Mouse (Mus musculus) MEL (cell line): ENCODE results near the gene Dgcr2. TPM values are rescaled to one million over a fixed set of nuclear protein-coding genes. Genes with fewer than 3 reads are reported as not detected.

Experiments used
- DNase-seq: peaks from one replicate; pipeline ENCODE4 v3.0.0; 2011; ENCODE audit warnings: low read depth, low spot score
- H3K27ac ChIP-seq: 2 replicates; pipeline ENCODE4 v1.5.1; 2012; ENCODE audit warnings: low read depth, mild to moderate bottlenecking, control low read depth, low read length, moderate library complexity; ENCODE audit not compliant: control insufficient read depth
- H3K27me3 ChIP-seq, 2 experiments: fragments of 150-350 bp in 1 of 2; sonication (generic) in 1 of 2; 2 replicates each; pipeline ENCODE4 v1.6.1; 2012; ENCODE audit warnings: low read length in 2 of 2, mild to moderate bottlenecking in 2 of 2, improper control_type of control experiment in 1 of 2, moderate library complexity in 1 of 2; ENCODE audit not compliant: insufficient read depth in 2 of 2, control insufficient read depth in 1 of 2
- H3K36me3 ChIP-seq, 2 experiments: 2 replicates each; pipeline ENCODE4 v1.6.1; 2012 to 2014; ENCODE audit warnings: low read length in 2 of 2, improper control_type of control experiment in 1 of 2, inconsistent platforms in 1 of 2, mild to moderate bottlenecking in 1 of 2; ENCODE audit not compliant: insufficient read depth in 2 of 2, control insufficient read depth in 1 of 2
- H3K4me1 ChIP-seq, 2 experiments: fragments of 150-350 bp in 1 of 2; sonication (generic) in 1 of 2; 2 replicates each; pipeline ENCODE4 v1.6.1; 2012; ENCODE audit warnings: low read length in 2 of 2, improper control_type of control experiment in 1 of 2, mild to moderate bottlenecking in 1 of 2; ENCODE audit not compliant: insufficient read depth in 2 of 2, control insufficient read depth in 1 of 2
- H3K4me3 ChIP-seq, 2 experiments: fragments of 150-350 bp in 1 of 2; sonication (generic) in 1 of 2; 2 replicates each; pipeline ENCODE4 v1.5.1; 2012; ENCODE audit warnings: low read depth in 2 of 2, low read length in 2 of 2, mild to moderate bottlenecking in 2 of 2, moderate library complexity in 2 of 2, control low read depth in 1 of 2, improper control_type of control experiment in 1 of 2; ENCODE audit not compliant: control insufficient read depth in 1 of 2, insufficient read depth in 1 of 2
- H3K79me2 ChIP-seq: 2 replicates; pipeline ENCODE4 v1.6.1; 2012; ENCODE audit warnings: mild to moderate bottlenecking, low read length, moderate library complexity; ENCODE audit not compliant: control insufficient read depth, poor library complexity, insufficient read depth
- H3K9ac ChIP-seq: 2 replicates; pipeline ENCODE4 v1.6.1; 2012; ENCODE audit warnings: low read depth, mild to moderate bottlenecking, control low read depth, low read length, moderate library complexity; ENCODE audit not compliant: control insufficient read depth, poor library complexity, severe bottlenecking
- H3K9me3 ChIP-seq: fragments of 150-350 bp; sonication (generic); replicated peaks from 2 replicates; pipeline ENCODE4 v1.6.1; 2012; ENCODE audit warnings: mild to moderate bottlenecking, low read length, improper control_type of control experiment, moderate library complexity; ENCODE audit not compliant: insufficient read depth
- CTCF ChIP-seq, 3 experiments: IDR thresholded peaks in 2 of 3; conservative IDR thresholded peaks in 1 of 3; 2 replicates each; pipeline ENCODE4 v1.5.1; 2011 to 2012; ENCODE audit warnings: low read length in 3 of 3, low read depth in 2 of 3, mild to moderate bottlenecking in 2 of 3, improper control_type of control experiment in 1 of 3, inconsistent platforms in 1 of 3, mixed read lengths in 1 of 3, moderate library complexity in 1 of 3; ENCODE audit not compliant: control insufficient read depth in 1 of 3, insufficient read depth in 1 of 3, poor library complexity in 1 of 3, severe bottlenecking in 1 of 3
- ELF1 ChIP-seq: IDR thresholded peaks from 2 replicates; pipeline ENCODE4 v1.6.1; 2014; ENCODE audit warnings: low read depth, mild to moderate bottlenecking, inconsistent platforms, low read length, improper control_type of control experiment, moderate library complexity
- EP300 ChIP-seq, 2 experiments: IDR thresholded peaks; 2 replicates each; pipeline ENCODE4 v1.6.1; 2011; ENCODE audit warnings: improper control_type of control experiment in 2 of 2, low read length in 2 of 2, low read depth in 1 of 2, mild to moderate bottlenecking in 1 of 2
- ETS1 ChIP-seq: IDR thresholded peaks from 2 replicates; pipeline ENCODE4 v1.6.1; 2012; ENCODE audit warnings: low read depth, mild to moderate bottlenecking, inconsistent platforms, low read length, improper control_type of control experiment, moderate library complexity
- HCFC1 ChIP-seq: IDR thresholded peaks from 2 replicates; pipeline ENCODE4 v1.6.1; 2012; ENCODE audit warnings: low read depth, mild to moderate bottlenecking, inconsistent platforms, low read length, improper control_type of control experiment, moderate library complexity
- JUND ChIP-seq: IDR thresholded peaks from 2 replicates; pipeline ENCODE4 v1.6.1; 2011; ENCODE audit warnings: low read depth, mild to moderate bottlenecking, improper control_type of control experiment, low read length
- KAT2A ChIP-seq: conservative IDR thresholded peaks from 2 replicates; pipeline ENCODE4 v1.6.1; 2012; ENCODE audit warnings: low read depth, low read length, improper control_type of control experiment, inconsistent platforms
- NELFE ChIP-seq: IDR thresholded peaks from 2 replicates; pipeline ENCODE4 v1.6.1; 2011; ENCODE audit warnings: low read depth, low read length, improper control_type of control experiment
- NRF1 ChIP-seq: IDR thresholded peaks from 2 replicates; pipeline ENCODE4 v1.6.1; 2014; ENCODE audit warnings: low read depth, mild to moderate bottlenecking, inconsistent platforms, low read length, improper control_type of control experiment, moderate library complexity; ENCODE audit not compliant: poor library complexity, insufficient read depth, severe bottlenecking
- POLR2AphosphoS2 ChIP-seq: IDR thresholded peaks from 2 replicates; pipeline ENCODE4 v1.6.1; 2011; ENCODE audit warnings: low read length, improper control_type of control experiment
- RAD21 ChIP-seq: IDR thresholded peaks from 2 replicates; pipeline ENCODE4 v1.6.1; 2011; ENCODE audit warnings: mild to moderate bottlenecking, low read depth, low read length, improper control_type of control experiment
- SIN3A ChIP-seq: IDR thresholded peaks from 2 replicates; pipeline ENCODE4 v1.6.1; 2012; ENCODE audit warnings: low read length, improper control_type of control experiment, inconsistent platforms
- SMC3 ChIP-seq: IDR thresholded peaks from 2 replicates; pipeline ENCODE4 v1.6.1; 2011; ENCODE audit warnings: low read depth, low read length, improper control_type of control experiment
- TBP ChIP-seq: IDR thresholded peaks from 2 replicates; pipeline ENCODE4 v1.8.0; 2011; ENCODE audit warnings: low read depth, low read length, improper control_type of control experiment
- UBTF ChIP-seq: IDR thresholded peaks from 2 replicates; pipeline ENCODE4 v1.6.1; 2012; ENCODE audit warnings: low read depth, mild to moderate bottlenecking, inconsistent platforms, low read length, improper control_type of control experiment, moderate library complexity, borderline replicate concordance; ENCODE audit not compliant: insufficient read depth
- USF1 ChIP-seq: IDR thresholded peaks from 2 replicates; pipeline ENCODE4 v1.6.1; 2014; ENCODE audit warnings: low read depth, mild to moderate bottlenecking, inconsistent platforms, low read length, improper control_type of control experiment, moderate library complexity
- USF2 ChIP-seq, 2 experiments: IDR thresholded peaks; 2 replicates each; pipeline ENCODE4 v1.6.1; 2011 to 2012; ENCODE audit warnings: improper control_type of control experiment in 2 of 2, low read length in 2 of 2, borderline replicate concordance in 1 of 2, inconsistent platforms in 1 of 2, low read depth in 1 of 2, mild to moderate bottlenecking in 1 of 2; ENCODE audit not compliant: insufficient read depth in 1 of 2
- ZKSCAN1 ChIP-seq: IDR thresholded peaks from 2 replicates; pipeline ENCODE4 v1.6.1; 2012; ENCODE audit warnings: low read depth, mild to moderate bottlenecking, inconsistent platforms, low read length, improper control_type of control experiment, moderate library complexity
- ZMIZ1 ChIP-seq: IDR thresholded peaks from 2 replicates; pipeline ENCODE4 v1.6.1; 2012; ENCODE audit warnings: low read depth, mild to moderate bottlenecking, inconsistent platforms, low read length, improper control_type of control experiment, moderate library complexity
- ZNF384 ChIP-seq: IDR thresholded peaks from 2 replicates; pipeline ENCODE4 v1.6.1; 2012; ENCODE audit warnings: low read depth, mild to moderate bottlenecking, inconsistent platforms, low read length, improper control_type of control experiment
- polyA plus RNA-seq, 2 experiments: library from polyadenylated mRNA; stranded (reverse) in 1 of 2; unstranded in 1 of 2; fragments of >175 nt in 1 of 2; fragments of >200 nt in 1 of 2; gene quantifications; 2 replicates each; pipeline versions ENCODE4 v1.2.1 to v1.2.4; 2012; ENCODE audit warnings: low replicate concordance in 2 of 2, low read depth in 1 of 2; ENCODE audit not compliant: insufficient read length in 2 of 2, insufficient read depth in 1 of 2, missing spikeins in 1 of 2
- total RNA-seq: library from RNA; depleted of rRNA; stranded (reverse); fragments of 300-350 nt; gene quantifications from 2 replicates; pipeline ENCODE4 v1.2.3, GENCODE M21; 2012

The Dgcr2 gene
- total and polyA plus RNA-seq, 3 experiments, result 37.1 to 53.7 TPM; not detected in 1

- no peak for TF ChIP-seq ZNF384
- no peak for TF ChIP-seq ELF1
- no peak for TF ChIP-seq EP300 (IDR thresholded peaks at IDR 0.05; ENCODE audit: low read depth in 1 of 2, low read length in 2 of 2)
- TF ChIP-seq CTCF (IDR thresholded peaks at IDR 0.05 in 2 of 3, conservative IDR thresholded peaks at IDR 0.05 in 1 of 3; ENCODE audit: control insufficient read depth in 1 of 3, insufficient read depth in 1 of 3, low read depth in 2 of 3, low read length in 3 of 3, poor library complexity in 1 of 3, severe bottlenecking in 1 of 3), result no peak
- TF ChIP-seq JUND, result no peak
- no peak for TF ChIP-seq ZMIZ1
- TF ChIP-seq KAT2A, result no peak
- TF ChIP-seq ETS1, result no peak
- no peak for TF ChIP-seq HCFC1
- no peak for TF ChIP-seq UBTF
- no peak for TF ChIP-seq NELFE
- TF ChIP-seq POLR2AphosphoS2, result no peak
- TF ChIP-seq RAD21, result no peak
- TF ChIP-seq SIN3A, result no peak
- TF ChIP-seq SMC3, result no peak
- H3K4me3 ChIP-seq, result no peak overlapping the region
- peaks cover 0 to 8% of the 10 kb centered on the region in 2 experiments; a peak in 2 of 4 replicates for H3K4me1 ChIP-seq
- H3K27ac ChIP-seq, result no peak overlapping the region
- H3K36me3 ChIP-seq, result peaks cover 0 to 5% of the 10 kb centered on the region in 2 experiments; a peak in 1 of 4 replicates
- no peak overlapping the region for H3K9ac ChIP-seq
- DNase-seq, result no peak
- H3K27me3 ChIP-seq, result no peaks in the 10 kb centered on the region
- no peaks in the 10 kb centered on the region for H3K9me3 ChIP-seq
- H3K79me2 ChIP-seq, result peaks cover 4% of the 10 kb centered on the region
Observed at GRCm38 (mm10) chr16:17896091-17896490, 2.3 kb downstream of the Dgcr2 start.

- DNase-seq, result no peak
- peaks cover 16% of the 10 kb centered on the region for H3K79me2 ChIP-seq
- no peak for TF ChIP-seq UBTF
- TF ChIP-seq TBP, result no peak
- no peak for TF ChIP-seq NRF1
- no peak for TF ChIP-seq USF1
- no peak for TF ChIP-seq JUND
- no peak for TF ChIP-seq EP300 (IDR thresholded peaks at IDR 0.05; ENCODE audit: low read depth in 1 of 2, low read length in 2 of 2)
- TF ChIP-seq ZKSCAN1, result no peak
- no peak for TF ChIP-seq USF2 (IDR thresholded peaks at IDR 0.05; ENCODE audit: borderline replicate concordance in 1 of 2, insufficient read depth in 1 of 2, low read depth in 1 of 2, low read length in 2 of 2)
- no peak for TF ChIP-seq HCFC1
- H3K27me3 ChIP-seq, result no peaks in the 10 kb centered on the region
- H3K27ac ChIP-seq, result no peak within 1 kb of the TSS
- H3K4me1 ChIP-seq, result peaks cover 6 to 14% of the 10 kb centered on the region in 2 experiments
- no peaks in the 10 kb centered on the region for H3K9me3 ChIP-seq
- H3K9ac ChIP-seq, result no peak within 1 kb of the TSS
- peaks cover 0 to 11% of the 10 kb centered on the region in 2 experiments; a peak in 1 of 4 replicates for H3K36me3 ChIP-seq
- H3K4me3 ChIP-seq, result no peak within 1 kb of the TSS
Observed at GRCm38 (mm10) chr16:17893923-17894322, 4.4 kb downstream of the Dgcr2 start, which contains the start of gene Tssk1. TSS of gene Tssk1 (plus strand) at chr16:17894223.
